Mouse (Mus musculus) spleen, postnatal 14 days (tissue): ENCODE results near the gene Mybbp1a.
"Not testable (repeated sequence)": the region's sequence is repeated elsewhere in the genome, so short reads cannot be mapped to it uniquely, and the experiment has no call there.

Source experiments
- DNase-seq, 2 experiments: peaks; one replicate each; pipeline ENCODE4 v3.0.0; 2021 to 2022; ENCODE audit warnings: low spot score in 2 of 2

The Mybbp1a gene

GRCm38 (mm10) chr11:72413016-72413415 lies 28.1 kb upstream of the Mybbp1a start:
- no peak for DNase-seq

GRCm38 (mm10) chr11:72413601-72414190 lies 27.5 kb upstream of the Mybbp1a start:
- DNase-seq: no peak

- DNase-seq: no peak
These were observed 26.0 kb upstream of the Mybbp1a start for GRCm38 (mm10) chr11:72415155-72415554.

- DNase-seq: no peak
These were observed 24.5 kb upstream of the Mybbp1a start for GRCm38 (mm10) chr11:72416666-72417065.

DNA sequence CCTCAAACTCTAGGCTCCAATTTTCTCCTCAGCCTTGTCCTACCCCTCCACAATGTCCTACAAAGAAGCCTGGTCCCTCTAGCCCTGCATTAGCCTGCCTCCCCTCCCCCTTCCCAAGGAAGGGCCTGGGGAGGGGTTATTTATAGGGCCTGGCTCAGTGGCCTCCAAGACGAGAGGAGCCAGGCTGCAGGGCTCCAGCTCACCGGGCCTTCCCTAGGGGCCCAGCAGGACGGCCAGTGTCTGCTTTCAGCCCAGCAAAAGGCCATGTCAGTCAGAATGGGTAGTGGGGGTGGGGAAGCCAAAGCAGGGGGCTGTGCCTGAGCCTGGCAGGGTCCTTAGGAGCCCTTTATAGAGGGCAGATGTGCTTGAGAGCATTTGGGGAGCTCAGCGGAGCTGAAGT lies 23.8 kb upstream of the Mybbp1a start:
- DNase-seq: no peak

GRCm38 (mm10) chr11:72418227-72418626 lies 22.9 kb upstream of the Mybbp1a start:
- no peak for DNase-seq

DNA sequence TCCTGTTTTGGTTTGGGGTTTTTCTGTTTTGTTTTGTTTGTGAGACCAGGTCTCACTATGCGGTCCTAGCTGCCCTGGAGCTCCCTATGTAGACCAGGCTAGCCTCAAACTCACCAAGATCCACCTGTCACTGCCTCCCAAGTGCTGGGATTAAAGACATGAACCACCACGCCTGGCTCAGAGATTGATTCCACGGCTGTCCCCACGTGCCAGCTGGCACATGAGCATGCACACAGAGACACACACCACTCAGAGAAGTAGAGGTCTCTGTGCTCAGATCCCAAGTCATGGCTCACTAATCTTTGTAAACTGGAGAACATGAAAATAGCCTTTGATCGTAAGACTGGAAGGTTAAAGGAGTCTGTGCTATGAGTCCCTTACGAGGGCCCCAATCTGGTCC lies 22.1 kb upstream of the Mybbp1a start:
- no peak for DNase-seq

DNA sequence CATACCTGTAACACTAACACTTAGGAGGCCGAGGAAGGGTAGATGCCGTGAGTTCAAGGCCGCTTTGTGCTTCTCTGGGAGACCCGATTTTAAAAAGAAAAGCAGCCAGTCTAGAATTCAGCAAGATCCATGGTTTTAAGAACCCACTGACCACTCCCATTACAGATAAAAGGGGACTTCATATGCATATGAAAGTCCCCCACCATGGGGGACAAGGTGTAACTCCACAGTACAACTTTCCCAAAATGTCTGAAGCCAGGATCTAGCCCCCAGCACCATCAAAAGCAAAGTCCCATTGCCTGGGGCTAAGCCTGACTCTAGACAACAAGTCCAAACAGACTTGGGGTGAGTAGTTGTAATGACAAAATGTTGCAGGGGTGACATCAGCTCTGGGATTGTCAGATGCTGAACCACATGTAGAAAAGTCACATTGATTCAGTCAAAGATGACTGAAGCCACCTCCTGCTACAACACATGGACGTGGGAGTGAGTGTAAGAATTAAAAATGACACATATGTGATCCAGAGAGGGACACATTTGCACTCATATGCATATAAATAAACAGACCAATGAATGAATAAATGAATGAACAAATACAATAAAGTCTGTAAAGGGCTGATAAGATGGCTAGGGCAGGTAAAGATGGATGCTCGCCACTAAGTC lies 20.6 kb upstream of the Mybbp1a start:
- DNase-seq: no peak

GRCm38 (mm10) chr11:72421518-72422278 lies 19.5 kb upstream of the Mybbp1a start:
- DNase-seq: no peak

DNA sequence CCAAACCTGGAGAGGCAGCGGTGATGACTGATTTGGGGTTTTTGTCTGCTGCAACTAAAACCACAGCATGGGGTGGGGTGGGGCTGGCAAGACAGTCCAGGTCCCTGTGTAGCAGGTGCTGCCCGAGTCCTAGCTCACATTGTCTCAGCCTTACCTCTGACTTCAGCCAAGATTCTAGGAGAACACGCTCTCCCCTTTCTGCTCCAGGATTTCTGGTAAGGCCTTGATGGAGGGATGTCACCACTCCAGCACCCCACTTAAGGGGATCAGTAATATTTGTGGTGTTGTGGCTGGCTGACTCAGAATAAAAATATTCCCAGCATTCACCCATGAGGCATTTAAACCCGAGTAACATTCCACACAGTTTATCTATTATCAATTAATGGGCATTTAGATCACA lies 17.5 kb upstream of the Mybbp1a start:
- DNase-seq: no peak

DNA sequence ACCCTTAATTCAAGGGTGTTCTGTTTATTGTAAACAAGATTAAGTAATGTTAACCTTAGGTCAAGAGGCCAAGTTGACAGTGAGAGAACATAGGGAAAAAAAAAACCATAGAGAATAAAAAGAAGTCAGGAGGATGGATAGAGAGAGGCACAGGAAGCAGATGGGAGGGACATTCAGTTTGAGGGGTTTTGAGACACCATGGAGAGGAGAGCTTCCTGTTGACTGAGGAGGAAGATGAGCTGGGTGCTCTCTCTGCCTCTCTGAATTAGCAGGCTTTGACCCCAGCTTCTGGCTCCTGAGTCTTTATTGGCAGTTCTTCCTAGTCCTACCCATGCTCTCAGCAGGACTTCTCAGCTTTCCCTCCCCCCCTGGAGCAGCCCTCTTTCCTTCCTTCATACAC lies 16.0 kb upstream of the Mybbp1a start:
- DNase-seq: no peak

DNA sequence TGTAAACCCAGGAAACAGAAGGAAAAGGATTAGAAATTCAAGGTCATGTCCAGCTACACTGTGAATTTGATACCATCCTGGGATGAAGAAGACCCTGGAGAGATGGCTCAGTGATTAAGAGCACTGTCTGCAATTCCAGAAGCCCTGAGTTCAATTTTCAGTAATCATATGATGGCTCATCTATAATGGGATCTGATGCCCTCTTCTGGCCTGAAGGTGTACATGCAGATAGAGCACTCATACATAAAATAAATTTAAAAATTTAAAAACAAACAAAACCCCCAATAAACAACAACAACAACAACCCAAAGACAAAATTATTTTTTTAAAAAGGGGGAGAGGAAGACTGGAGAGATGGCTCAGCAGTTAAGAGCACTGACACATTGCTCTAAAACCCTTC lies 14.3 kb upstream of the Mybbp1a start:
- DNase-seq: no peak

DNA sequence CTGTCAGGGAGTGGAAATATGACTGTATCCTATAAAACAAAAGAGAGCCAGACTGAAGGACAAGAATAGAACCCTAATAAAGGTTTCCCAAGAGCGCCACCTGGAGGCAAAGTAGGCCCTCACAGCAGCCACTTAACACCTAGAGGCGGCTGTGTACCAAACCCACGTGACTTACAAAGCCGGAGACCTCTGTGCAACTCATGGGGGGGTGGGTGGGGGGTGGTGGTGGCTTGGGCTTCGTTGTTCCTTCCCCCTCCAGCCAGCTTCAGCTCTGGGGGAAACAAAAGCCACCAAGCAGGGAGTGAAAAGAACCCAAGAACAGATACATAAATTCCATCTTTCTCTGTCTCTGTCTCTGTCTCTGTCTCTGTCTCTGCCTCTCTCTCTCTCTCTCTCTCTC lies 12.5 kb upstream of the Mybbp1a start:
- DNase-seq: peak; percentile 59 to 78

DNA sequence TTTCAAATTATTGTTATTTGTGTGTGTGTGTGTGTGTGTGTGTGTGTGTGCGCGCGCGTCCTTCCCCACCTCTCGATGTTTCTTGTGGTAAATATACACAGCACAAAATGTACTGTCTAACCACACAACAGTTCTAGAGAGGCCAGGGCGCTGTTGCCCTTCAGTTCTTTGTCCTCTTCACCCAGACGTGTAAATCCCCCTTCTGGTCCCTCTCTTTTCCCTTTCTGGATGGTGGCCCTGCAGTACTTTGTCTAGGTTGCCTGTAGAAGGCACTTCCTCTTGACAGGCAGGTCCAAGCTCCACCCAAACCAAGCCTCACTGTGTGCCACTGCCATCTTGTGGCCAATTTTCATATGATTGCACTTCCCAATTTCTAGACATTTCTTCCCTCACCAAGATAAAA lies 11.9 kb upstream of the Mybbp1a start:
- DNase-seq: peak; percentile 47 to 67

GRCm38 (mm10) chr11:72430311-72431068 lies 10.7 kb upstream of the Mybbp1a start:
- DNase-seq: not testable (repeated sequence)

- no peak for DNase-seq
These were observed 6.0 kb upstream of the Mybbp1a start, which contains the start of gene Ggt6 for GRCm38 (mm10) chr11:72434963-72435693. Ggt6 (plus strand) TSS chr11:72435526.

DNA sequence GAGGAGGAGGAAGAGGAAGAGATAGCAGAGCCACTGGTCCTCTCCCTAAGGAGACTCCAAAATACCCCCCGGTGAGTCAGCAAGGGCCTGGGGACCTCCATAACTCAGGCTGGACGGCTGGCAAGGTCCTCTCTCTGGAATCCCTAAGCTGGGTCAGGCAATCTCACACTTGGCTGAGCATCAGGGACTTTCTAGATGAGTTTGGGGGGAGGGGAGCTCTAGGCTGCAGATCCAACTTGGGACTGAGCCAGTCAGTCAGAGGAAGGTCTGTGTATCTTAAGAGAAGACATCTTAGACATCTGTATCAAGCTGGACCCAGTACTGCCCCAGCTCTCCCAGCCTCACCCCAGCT lies 5.5 kb upstream of the Mybbp1a start:
- no peak for DNase-seq

DNA sequence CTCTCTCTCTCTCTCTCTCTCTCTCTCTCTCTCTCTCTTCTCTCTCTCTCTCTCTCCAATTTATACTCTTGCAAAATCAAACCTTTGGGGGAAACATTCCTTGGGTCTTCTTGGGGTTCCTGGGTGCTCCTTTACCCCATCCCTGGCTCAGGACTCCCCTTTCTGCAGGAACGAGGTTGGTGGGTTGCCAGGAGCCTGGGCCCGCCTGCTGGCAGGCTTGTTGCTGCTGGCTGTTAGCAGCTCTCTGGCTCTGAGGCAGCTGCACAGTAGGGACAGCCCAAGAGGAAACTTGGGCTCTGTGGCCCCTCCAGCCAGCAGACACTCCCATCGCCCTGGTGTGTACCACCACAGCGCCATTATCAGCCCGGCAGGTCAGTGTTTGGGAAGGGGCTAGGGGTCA lies 4.9 kb upstream of the Mybbp1a start:
- no peak for DNase-seq

GRCm38 (mm10) chr11:72436756-72437650 lies 4.2 kb upstream of the Mybbp1a start:
- no peak for DNase-seq

DNA sequence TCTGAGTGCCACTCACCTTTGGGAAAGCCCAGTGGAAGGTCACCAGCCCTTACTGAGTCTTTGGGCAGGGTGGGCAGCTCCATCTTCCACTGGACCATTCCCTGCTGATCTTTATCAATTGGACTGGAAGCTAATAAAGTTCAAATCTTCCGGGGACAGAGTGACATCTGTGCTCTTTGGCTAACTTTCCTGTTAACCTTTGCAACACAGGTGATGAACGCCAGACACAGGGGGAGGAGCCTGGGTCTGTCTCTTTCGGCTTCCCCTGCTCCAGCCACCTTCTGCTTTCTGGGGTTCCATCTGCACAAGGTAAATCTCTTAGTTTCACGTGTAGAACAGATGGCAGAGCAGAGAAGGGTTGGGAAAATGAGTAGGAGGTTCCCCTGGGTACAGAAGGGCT lies 2.7 kb upstream of the Mybbp1a start:
- no peak for DNase-seq

DNA sequence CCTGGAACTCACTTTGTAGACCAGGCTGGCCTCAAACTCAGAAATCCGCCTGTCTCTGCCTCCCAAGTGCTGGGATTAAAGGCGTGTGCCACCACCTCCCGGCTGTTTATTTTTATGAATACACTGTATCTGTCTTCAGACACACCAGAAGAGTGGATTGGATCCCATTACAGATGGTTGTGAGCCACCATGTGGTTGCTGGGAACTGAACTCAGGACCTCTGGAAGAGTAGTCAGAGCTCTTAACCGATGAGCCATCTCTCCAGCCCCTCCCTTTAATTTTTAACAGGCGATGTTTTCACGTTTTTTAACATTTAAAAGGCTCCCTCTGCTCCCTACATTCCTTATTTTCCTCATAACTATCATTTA lies 574 bp upstream of the Mybbp1a start:
- DNase-seq: not testable (repeated sequence)
